Mouse (Mus musculus) liver, embryonic 12.5 days (tissue): Measurements from ENCODE around the gene Eaf1. TPM values are rescaled to one million over a fixed set of nuclear protein-coding genes. Genes with fewer than 3 reads are reported as not detected.
"Not testable (repeated sequence)": the region's sequence is repeated elsewhere in the genome, so short reads cannot be mapped to it uniquely, and the experiment has no call there.

Source experiments
- ATAC-seq: fragments of 200-750 bp; cut with Nextera tagmentation; 2 replicates; pipeline ENCODE4 v1.8.0; 2017; ENCODE audit warnings: moderate number of reproducible peaks, mild to moderate bottlenecking, moderate library complexity
- H3K27ac ChIP-seq: fragments of 300-500 bp; sonication (generic); 2 replicates; pipeline ENCODE4 v1.5.1; 2016; ENCODE audit warnings: mild to moderate bottlenecking
- H3K27me3 ChIP-seq: fragments of 300-500 bp; sonication (generic); replicated peaks from 2 replicates; pipeline ENCODE4 v1.6.1; 2016; ENCODE audit warnings: mild to moderate bottlenecking, moderate library complexity
- H3K36me3 ChIP-seq: fragments of 300-500 bp; sonication (generic); 2 replicates; pipeline ENCODE4 v1.6.1; 2016; ENCODE audit warnings: mild to moderate bottlenecking, moderate library complexity
- H3K4me1 ChIP-seq: fragments of 300-500 bp; sonication (generic); 2 replicates; pipeline ENCODE4 v1.6.1; 2016
- H3K4me2 ChIP-seq: fragments of 300-500 bp; sonication (generic); 2 replicates; pipeline ENCODE4 v1.6.1; 2016; ENCODE audit warnings: mild to moderate bottlenecking, moderate library complexity
- H3K4me3 ChIP-seq: fragments of 300-500 bp; sonication (generic); 2 replicates; pipeline ENCODE4 v1.5.1; 2016; ENCODE audit warnings: mild to moderate bottlenecking, moderate library complexity
- H3K9ac ChIP-seq: fragments of 300-500 bp; sonication (generic); 2 replicates; pipeline ENCODE4 v1.6.1; 2016; ENCODE audit warnings: mild to moderate bottlenecking, moderate library complexity
- H3K9me3 ChIP-seq: fragments of 300-500 bp; sonication (generic); replicated peaks from 2 replicates; pipeline ENCODE4 v1.6.1; 2016; ENCODE audit warnings: mild to moderate bottlenecking, moderate library complexity
- WGBS: fragments of 180-500 bp; shearing (Covaris S2); methylation state at CpG from one replicate; pipeline ENCODE4 v1.1.7; 2016; ENCODE audit not compliant: insufficient replicate concordance; 5-methylcytosine and 5-hydroxymethylcytosine counted together
- polyA plus RNA-seq: library from polyadenylated mRNA; unstranded; fragments of >200 nt; fragmentation: Nextera tagmentation; extraction: Ambion mirVana; gene quantifications from 2 replicates; pipeline ENCODE4 v1.2.1, GENCODE M21; 2016

The Eaf1 gene
- 41.4 and 44.2 TPM in 2 replicates for polyA plus RNA-seq

DNA sequence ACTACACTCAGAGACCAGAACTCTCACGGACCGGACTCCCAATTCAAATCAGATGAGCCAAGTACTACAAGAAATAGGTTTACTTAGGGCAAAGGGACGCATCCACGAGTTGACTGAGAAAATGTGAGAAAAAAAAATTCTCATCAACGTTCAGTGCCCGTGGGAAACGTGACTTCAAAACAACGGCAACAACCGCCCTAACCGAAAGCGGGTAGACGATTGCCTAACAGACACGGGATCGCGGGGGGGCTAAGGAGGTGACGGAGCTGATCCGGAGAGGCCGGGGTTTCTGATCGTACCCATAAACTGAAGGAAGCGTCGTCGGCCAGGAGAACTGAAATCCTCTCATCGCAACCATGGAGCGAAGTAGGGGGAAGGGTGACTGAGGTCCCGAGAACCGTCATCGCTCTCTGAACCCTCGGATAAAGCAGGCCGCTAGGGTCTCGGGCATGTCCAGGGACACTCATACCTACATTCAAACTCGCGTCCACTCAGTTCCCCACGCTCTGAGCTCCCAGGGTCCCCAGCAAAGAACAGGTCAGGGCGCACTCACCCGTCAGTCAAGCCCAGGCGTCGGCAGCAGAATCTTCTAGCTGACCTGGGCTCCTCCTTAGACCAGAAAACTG, at the start of gene Eaf1:
Gene Eaf1, plus strand, starts transcription at position 51 of the 626 bp plus-strand sequence.
- peak; percentile 18 for ATAC-seq
- no peaks in the 10 kb centered on the region for H3K9me3 ChIP-seq
- peak within 1 kb of the TSS; percentile 84 for H3K4me2 ChIP-seq
- peak within 1 kb of the TSS; percentile 93 for H3K9ac ChIP-seq
- under 1% methylated on average over 37 of the region's 37 CpGs for WGBS
- H3K27me3 ChIP-seq, result no peaks in the 10 kb centered on the region
- H3K36me3 ChIP-seq, result peaks cover 65% of the 10 kb centered on the region
- peak within 1 kb of the TSS; percentile 94 for H3K27ac ChIP-seq
- H3K4me3 ChIP-seq, result peak within 1 kb of the TSS; percentile 95
- peaks cover 51% of the 10 kb centered on the region for H3K4me1 ChIP-seq

DNA sequence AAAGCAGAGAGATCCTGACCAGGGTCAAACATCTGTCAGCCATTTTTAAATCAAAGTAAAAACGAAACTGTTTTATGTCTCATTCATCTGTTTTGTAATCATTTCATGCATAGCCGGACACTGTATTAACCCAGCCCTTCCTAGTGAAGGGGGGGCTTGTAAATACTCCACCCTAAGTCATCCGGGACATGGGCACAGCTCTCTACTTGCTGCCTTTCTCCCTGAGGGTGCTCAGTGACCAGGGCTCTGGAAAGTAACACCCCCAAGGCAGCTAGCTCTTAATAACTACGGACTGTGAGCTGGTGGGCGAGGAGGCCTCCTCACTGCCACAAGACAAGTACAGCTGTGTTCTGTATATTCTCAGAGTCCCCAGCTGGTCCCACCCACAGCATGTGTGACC, 45.2 kb upstream of the Eaf1 start:
- H3K36me3 ChIP-seq, result no peaks in the 10 kb centered on the region
- no peak overlapping the region for H3K4me3 ChIP-seq
- H3K9me3 ChIP-seq, result no peaks in the 10 kb centered on the region
- no peaks in the 10 kb centered on the region for H3K27me3 ChIP-seq
- H3K9ac ChIP-seq, result no peak overlapping the region
- peaks cover 6% of the 10 kb centered on the region for H3K4me1 ChIP-seq
- no peak overlapping the region for H3K27ac ChIP-seq
- WGBS, result 64% methylated on average over 5 of the region's 5 CpGs
- no peak for ATAC-seq
- H3K4me2 ChIP-seq, result no peak overlapping the region

DNA sequence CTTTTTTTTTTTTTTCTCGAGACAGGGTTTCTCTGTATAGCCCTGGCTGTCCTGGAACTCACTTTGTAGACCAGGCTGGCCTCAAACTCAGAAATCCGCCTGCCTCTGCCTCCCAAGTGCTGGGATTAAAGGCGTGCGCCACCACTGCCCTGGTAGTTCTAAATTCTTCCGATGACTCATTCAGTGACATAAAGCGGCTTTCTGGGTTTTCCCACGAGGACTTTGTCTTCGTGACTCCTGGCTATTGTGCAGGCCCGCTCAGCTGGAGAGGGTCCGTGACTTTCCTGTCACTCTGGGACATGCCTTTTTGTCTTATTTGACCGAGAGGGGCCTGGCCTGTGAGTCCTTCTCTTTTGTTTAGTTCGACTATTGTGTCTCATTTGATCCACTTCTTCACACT, 40.3 kb upstream of the Eaf1 start:
- not testable (repeated sequence) for H3K36me3 ChIP-seq, H3K4me3 ChIP-seq, H3K27ac ChIP-seq, ATAC-seq, H3K9ac ChIP-seq, H3K9me3 ChIP-seq, H3K4me1 ChIP-seq, H3K27me3 ChIP-seq, H3K4me2 ChIP-seq
- WGBS, result 70% methylated on average over 12 of the region's 12 CpGs

DNA sequence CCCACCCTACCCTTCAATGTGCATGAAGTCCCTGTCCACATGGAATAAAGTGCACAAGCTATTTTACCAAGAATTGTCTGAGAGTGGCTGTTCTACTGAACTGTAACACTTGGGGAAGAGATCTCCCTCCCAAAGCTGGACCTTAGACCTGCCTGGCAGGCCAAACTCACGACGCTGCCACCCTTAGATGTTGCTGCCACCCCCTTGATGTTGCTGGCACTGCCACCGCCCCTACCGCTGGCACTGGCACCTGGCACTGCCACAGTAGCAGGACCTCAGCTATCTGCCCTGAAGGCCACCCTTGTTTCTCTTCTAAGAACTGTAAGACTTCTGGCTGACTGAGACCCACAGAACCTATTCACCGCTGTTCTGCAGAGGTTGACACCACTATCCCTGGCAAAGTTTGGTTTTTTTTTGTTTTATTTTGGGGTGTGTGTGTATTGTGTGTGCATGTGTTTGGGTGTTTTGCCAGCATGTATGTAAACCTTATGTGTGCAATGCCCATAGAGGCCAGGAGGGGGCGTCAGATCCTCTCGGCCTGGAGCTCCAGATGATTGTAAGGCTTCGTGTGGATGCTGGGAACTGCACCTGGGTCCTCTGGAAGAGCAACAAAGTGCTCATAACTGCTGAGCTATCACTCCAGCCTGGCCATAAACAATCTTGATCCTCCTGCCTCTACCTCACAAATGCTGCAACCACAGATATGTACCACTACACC, 39.2 kb upstream of the Eaf1 start:
- Histone ChIP-seq H3K4me2 (no peak overlapping the region), H3K4me1 (peaks cover 6% of the 10 kb centered on the region), H3K27me3 (no peaks in the 10 kb centered on the region), H3K9ac (no peak overlapping the region), H3K4me3 (no peak overlapping the region), H3K27ac (no peak overlapping the region), H3K36me3 (no peaks in the 10 kb centered on the region), H3K9me3 (no peaks in the 10 kb centered on the region)
- no peak for ATAC-seq
- WGBS, result 74% methylated on average over 8 of the region's 8 CpGs

DNA sequence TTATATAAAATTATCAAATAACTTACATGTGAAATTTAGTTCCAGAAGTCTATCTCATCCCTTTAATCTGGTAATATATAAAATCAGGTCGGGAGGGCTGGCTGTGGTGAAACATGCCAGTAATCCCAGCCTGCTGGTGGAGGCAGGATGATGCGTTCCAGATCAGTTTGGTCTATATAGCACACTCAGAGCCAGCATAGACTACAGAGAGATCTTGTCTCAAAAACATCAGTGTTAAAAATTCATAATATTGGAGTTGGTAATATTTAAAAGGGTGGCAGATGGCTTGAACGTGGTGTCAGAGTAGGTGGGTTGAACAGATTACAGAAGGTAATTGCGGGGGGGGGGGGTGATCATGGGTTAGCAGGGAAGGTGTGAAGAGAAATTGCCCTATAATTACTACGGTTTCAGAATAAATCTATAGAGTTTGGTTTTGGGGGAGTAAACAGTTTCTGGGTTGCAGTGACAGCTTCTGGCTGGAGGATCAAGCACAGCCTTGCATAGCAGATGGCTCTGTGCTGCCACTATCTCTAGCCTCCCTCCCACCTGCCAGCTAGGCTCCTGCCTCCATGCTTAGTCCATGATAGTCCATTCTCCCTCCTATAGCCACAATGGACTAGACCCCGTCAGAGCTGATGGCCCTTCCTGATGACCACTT, 38.0 kb upstream of the Eaf1 start:
- H3K36me3 ChIP-seq, result no peaks in the 10 kb centered on the region
- no peak overlapping the region for H3K27ac ChIP-seq
- 61% methylated on average over 6 of the region's 6 CpGs for WGBS
- no peak overlapping the region for H3K4me2 ChIP-seq
- H3K9ac ChIP-seq, result no peak overlapping the region
- no peak overlapping the region for H3K4me3 ChIP-seq
- ATAC-seq, result no peak
- no peaks in the 10 kb centered on the region for H3K9me3 ChIP-seq
- H3K27me3 ChIP-seq, result no peaks in the 10 kb centered on the region
- H3K4me1 ChIP-seq, result peaks cover 6% of the 10 kb centered on the region

DNA sequence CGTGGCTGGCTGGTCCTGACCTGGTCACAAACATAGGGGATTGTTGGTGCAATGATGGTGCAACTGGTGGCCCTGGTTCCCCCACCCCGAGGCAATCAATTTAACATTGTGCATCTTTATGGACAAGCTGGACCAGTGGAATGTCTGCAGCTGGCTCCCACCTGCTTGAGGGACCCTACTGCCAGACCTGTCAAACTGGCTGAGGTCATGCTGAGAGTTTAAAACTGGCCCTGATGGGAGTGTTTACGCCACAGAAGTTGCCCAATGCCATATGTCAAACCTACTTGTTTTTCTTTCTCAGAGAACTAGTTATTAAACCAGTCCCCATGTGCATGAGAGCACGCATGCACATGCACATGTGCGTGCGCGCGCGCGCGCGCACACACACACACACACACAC, 36.2 kb upstream of the Eaf1 start:
- Histone ChIP-seq H3K27me3 (no peaks in the 10 kb centered on the region), H3K36me3 (no peaks in the 10 kb centered on the region), H3K9me3 (no peaks in the 10 kb centered on the region), H3K9ac (no peak overlapping the region), H3K27ac (no peak overlapping the region), H3K4me1 (peaks cover 6% of the 10 kb centered on the region), H3K4me3 (no peak overlapping the region), H3K4me2 (no peak overlapping the region)
- 81% methylated on average over 12 of the region's 12 CpGs for WGBS
- ATAC-seq, result no peak

DNA sequence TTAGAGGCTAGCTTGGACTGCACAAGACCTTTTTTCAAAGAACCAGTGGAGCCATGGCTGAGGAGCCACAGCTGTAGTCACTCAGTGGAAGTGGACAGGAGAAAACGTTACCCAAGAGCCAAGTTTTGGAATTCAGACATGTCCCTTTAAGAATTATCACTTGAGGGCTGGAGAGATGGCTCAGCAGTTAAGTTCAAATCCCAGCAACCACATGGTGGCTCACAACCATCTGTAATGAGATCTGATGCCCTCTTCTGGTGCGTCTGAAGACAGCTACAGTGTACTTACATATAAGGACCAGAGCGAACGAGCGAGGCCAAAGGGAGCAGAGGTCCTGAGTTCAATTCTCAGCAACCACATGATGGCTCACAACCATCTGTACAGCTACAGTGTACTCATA, 32.0 kb upstream of the Eaf1 start:
- not testable (repeated sequence) for H3K36me3 ChIP-seq, H3K4me2 ChIP-seq, H3K27me3 ChIP-seq, H3K4me3 ChIP-seq, H3K9me3 ChIP-seq, ATAC-seq, H3K27ac ChIP-seq, H3K9ac ChIP-seq, H3K4me1 ChIP-seq
- 59% methylated on average over 5 of the region's 5 CpGs for WGBS

DNA sequence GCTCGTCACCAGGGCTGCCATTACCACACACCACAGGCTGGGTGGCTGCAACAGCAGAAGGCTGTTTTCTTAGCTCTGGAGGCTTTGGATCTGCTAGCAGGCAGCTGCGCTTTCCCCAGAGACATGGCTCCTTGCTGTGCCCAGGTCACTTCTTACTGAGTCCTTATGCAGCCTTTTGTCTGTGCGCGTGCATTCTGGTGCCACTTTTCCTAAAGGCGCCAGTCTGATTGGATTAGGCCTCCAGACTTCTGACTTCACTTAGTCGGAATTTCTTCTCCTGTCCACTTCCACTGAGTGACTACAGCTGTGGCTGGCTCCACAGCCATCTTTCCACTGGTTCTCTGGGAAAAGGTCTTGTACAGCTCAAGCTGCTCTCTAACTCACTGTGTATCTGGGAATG, 31.3 kb upstream of the Eaf1 start:
- Histone ChIP-seq H3K4me1 (no peaks in the 10 kb centered on the region), H3K27ac (no peak overlapping the region), H3K9ac (no peak overlapping the region), H3K27me3 (no peaks in the 10 kb centered on the region), H3K36me3 (no peaks in the 10 kb centered on the region), H3K4me2 (no peak overlapping the region), H3K9me3 (no peaks in the 10 kb centered on the region), H3K4me3 (no peak overlapping the region)
- WGBS, result 78% methylated on average over 6 of the region's 6 CpGs
- ATAC-seq, result no peak

DNA sequence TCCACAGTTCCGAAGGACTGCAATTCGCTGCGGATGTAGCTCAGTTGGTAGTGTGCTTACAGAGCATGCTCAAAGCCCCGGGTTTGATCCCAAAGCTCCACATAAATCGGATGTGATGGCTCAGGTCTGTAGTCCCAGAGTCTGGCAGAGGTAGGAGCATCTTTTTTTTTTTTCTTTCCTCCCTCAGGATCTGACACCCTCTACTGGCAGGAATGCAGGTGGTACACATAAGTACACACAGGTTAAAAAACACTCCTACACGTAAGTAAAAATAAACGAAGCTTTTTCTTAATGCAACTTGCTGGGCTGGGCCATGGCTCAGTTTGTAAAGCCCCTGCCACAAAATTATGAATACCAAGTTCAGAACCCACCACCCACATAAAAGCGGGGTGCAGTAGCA, 30.0 kb upstream of the Eaf1 start:
- H3K9me3 ChIP-seq, result no peaks in the 10 kb centered on the region
- H3K4me3 ChIP-seq, result no peak overlapping the region
- no peak overlapping the region for H3K4me2 ChIP-seq
- no peaks in the 10 kb centered on the region for H3K36me3 ChIP-seq
- no peak overlapping the region for H3K9ac ChIP-seq
- ATAC-seq, result no peak
- H3K27me3 ChIP-seq, result no peaks in the 10 kb centered on the region
- no peak overlapping the region for H3K27ac ChIP-seq
- 57% methylated on average over 8 of the region's 8 CpGs for WGBS
- no peaks in the 10 kb centered on the region for H3K4me1 ChIP-seq

DNA sequence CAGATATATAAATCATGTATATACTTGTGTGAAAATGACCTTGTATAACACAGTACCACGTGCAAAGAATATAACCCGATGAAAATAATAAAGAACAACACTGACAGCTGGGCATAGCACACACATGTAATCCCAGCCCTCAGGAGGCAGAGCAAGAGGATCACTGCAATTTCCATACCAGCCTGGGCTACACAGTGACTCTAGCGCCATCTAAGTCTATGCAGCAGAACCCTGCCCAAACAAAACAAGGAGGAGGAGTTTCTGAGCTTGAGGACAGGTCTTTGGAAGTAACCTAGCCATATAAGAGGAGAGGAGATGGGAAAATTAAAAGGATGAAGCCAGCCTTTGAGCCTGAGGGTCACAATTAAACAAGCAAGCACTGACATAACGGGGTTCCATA, 24.5 kb upstream of the Eaf1 start:
- no peaks in the 10 kb centered on the region for H3K4me1 ChIP-seq
- H3K36me3 ChIP-seq, result no peaks in the 10 kb centered on the region
- ATAC-seq, result no peak
- no peak overlapping the region for H3K27ac ChIP-seq
- H3K4me3 ChIP-seq, result no peak overlapping the region
- H3K9me3 ChIP-seq, result no peaks in the 10 kb centered on the region
- 51% methylated on average over 4 of the region's 4 CpGs for WGBS
- no peaks in the 10 kb centered on the region for H3K27me3 ChIP-seq
- no peak overlapping the region for H3K9ac ChIP-seq
- no peak overlapping the region for H3K4me2 ChIP-seq

DNA sequence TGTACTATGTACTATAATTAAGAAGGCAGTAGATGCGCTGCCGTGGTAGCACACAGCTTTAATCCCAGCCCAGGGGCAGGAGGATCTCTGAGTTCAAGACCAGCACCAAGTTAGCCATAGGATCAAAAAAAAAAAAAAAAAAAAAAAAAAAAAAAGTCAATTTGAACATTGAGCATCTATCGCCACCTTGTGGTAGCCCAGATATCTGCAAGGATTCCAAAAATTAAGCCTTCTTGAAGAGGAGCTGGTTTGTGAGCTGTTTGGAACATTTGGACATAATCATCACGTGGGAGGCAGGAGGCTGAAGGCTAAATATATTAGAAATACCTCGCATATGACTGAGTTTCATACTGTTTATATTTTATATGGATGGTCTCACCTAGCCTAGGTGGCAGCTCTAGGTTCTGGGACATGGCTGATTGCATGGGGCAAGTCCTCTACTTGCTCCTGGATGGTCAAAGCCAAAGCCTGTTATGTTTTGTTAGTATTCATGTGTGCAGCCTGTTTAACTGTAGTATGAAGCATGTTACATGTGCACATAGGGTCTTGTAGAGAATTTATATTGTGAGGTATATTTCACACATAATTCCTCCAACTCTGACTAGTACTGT, 21.6 kb upstream of the Eaf1 start:
- H3K9me3 ChIP-seq, result no peaks in the 10 kb centered on the region
- no peak overlapping the region for H3K27ac ChIP-seq
- H3K4me2 ChIP-seq, result no peak overlapping the region
- WGBS, result 6% methylated on average over 5 of the region's 5 CpGs
- no peak overlapping the region for H3K9ac ChIP-seq
- 0 out of 2 replicates have a peak, but pooled peaks cover 4% of the 10 kb centered on the region for H3K36me3 ChIP-seq
- ATAC-seq, result no peak
- no peaks in the 10 kb centered on the region for H3K4me1 ChIP-seq
- no peaks in the 10 kb centered on the region for H3K27me3 ChIP-seq
- H3K4me3 ChIP-seq, result no peak overlapping the region

DNA sequence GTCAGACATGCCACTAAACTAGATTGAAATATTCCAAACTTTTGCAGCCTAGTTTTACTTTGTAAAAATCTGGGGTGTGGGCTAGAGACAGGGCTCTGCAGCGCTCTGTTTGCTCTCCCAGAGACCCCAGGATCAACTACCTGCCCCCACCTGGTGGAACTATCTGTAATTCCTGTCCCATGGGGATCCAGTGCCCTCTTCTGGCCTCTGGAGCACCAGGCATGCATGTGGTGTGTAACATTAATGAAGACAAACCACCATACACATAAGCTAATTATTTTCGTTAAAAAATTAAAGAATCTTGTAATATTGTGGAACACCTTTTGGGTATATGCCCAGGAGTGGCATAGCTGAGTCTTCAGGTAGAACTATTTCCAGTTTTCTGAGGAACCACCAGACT, 20.9 kb upstream of the Eaf1 start:
- H3K36me3 ChIP-seq, result peaks cover 10% of the 10 kb centered on the region

More for the DNA sequence above, 20.9 kb upstream of the Eaf1 start:
- H3K4me1 ChIP-seq, result no peaks in the 10 kb centered on the region
- H3K27me3 ChIP-seq, result no peaks in the 10 kb centered on the region
- no peak overlapping the region for H3K9ac ChIP-seq
- no peak overlapping the region for H3K4me2 ChIP-seq
- 73% methylated on average over 2 of the region's 2 CpGs for WGBS
- H3K9me3 ChIP-seq, result no peaks in the 10 kb centered on the region
- ATAC-seq, result no peak
- H3K4me3 ChIP-seq, result no peak overlapping the region
- no peak overlapping the region for H3K27ac ChIP-seq
